Mouse (Mus musculus): ENCODE results near the gene Man1c1. TPM values are rescaled to one million over a fixed set of nuclear protein-coding genes. Genes with fewer than 3 reads are reported as not detected.

The Man1c1 gene
- polyA plus RNA-seq, 1 experiment from 2014 or later = 7.2 TPM

GRCm38 (mm10) chr4:134683892-134684291, 20.2 kb downstream of the Man1c1 start:
- Histone ChIP-seq H3K36me3 (replicated peaks; ENCODE audit: control insufficient read depth, insufficient read depth) (no peaks in the 10 kb centered on the region), H3K9ac (no peak overlapping the region), H3K27me3 (ENCODE audit: control insufficient read depth, insufficient read depth, low read length) (no peaks in the 10 kb centered on the region), H3K27ac (peak overlapping the region; percentile 69; the same call in 1 of the 2 replicates), H3K4me3 (replicated peaks; ENCODE audit: low read length) (no peak overlapping the region), H3K4me2 (replicated peaks) (no peak overlapping the region), H3K9me3 (ENCODE audit: control insufficient read depth, low read length) (no peaks in the 10 kb centered on the region), H3K4me1 (replicated peaks; ENCODE audit: control insufficient read depth, insufficient read depth, low read length) (peaks cover 9% of the 10 kb centered on the region)
- ATAC-seq (ENCODE audit: low FRiP score) (no peak), DNase-seq (ENCODE audit: low spot score) (no peak)
- 81% methylated on average over 8 of the region's 8 CpGs for WGBS

GRCm38 (mm10) chr4:134683008-134683407, 21.1 kb downstream of the Man1c1 start:
- H3K9me3 ChIP-seq (ENCODE audit: control insufficient read depth, low read length) = no peaks in the 10 kb centered on the region
- no peak overlapping the region; the same call in 1 of the 2 replicates for H3K4me2 ChIP-seq (replicated peaks)
- H3K36me3 ChIP-seq (replicated peaks; ENCODE audit: control insufficient read depth, insufficient read depth) = no peaks in the 10 kb centered on the region
- H3K4me3 ChIP-seq (replicated peaks; ENCODE audit: low read length) = no peak overlapping the region
- no peaks in the 10 kb centered on the region for H3K27me3 ChIP-seq (ENCODE audit: control insufficient read depth, insufficient read depth, low read length)
- 41% methylated on average over 13 of the region's 13 CpGs for WGBS
- H3K4me1 ChIP-seq (replicated peaks; ENCODE audit: control insufficient read depth, insufficient read depth, low read length) = peaks cover 16% of the 10 kb centered on the region
- DNase-seq (ENCODE audit: low spot score) = peak; percentile 44
- ATAC-seq (ENCODE audit: low FRiP score) = no peak
- no peak overlapping the region for H3K9ac ChIP-seq
- peak overlapping the region; percentile 69 for H3K27ac ChIP-seq

GRCm38 (mm10) chr4:134682423-134682822, 21.7 kb downstream of the Man1c1 start:
- Histone ChIP-seq H3K27ac (peak overlapping the region; percentile 69; the same call in 1 of the 2 replicates), H3K27me3 (ENCODE audit: control insufficient read depth, insufficient read depth, low read length) (no peaks in the 10 kb centered on the region), H3K36me3 (replicated peaks; ENCODE audit: control insufficient read depth, insufficient read depth) (no peaks in the 10 kb centered on the region), H3K4me1 (replicated peaks; ENCODE audit: control insufficient read depth, insufficient read depth, low read length) (peaks cover 22% of the 10 kb centered on the region), H3K4me3 (replicated peaks; ENCODE audit: low read length) (no peak overlapping the region), H3K9me3 (ENCODE audit: control insufficient read depth, low read length) (no peaks in the 10 kb centered on the region), H3K9ac (no peak overlapping the region), H3K4me2 (replicated peaks) (no peak overlapping the region)
- ATAC-seq (ENCODE audit: low FRiP score) (no peak), DNase-seq (ENCODE audit: low spot score) (no peak)
- 72% methylated on average over 8 of the region's 8 CpGs for WGBS

- 88% methylated on average over 7 of the region's 7 CpGs for WGBS
- Histone ChIP-seq H3K4me2 (replicated peaks) (no peak overlapping the region), H3K27me3 (ENCODE audit: control insufficient read depth, insufficient read depth, low read length) (no peaks in the 10 kb centered on the region), H3K27ac (no peak overlapping the region), H3K9me3 (ENCODE audit: control insufficient read depth, low read length) (no peaks in the 10 kb centered on the region), H3K36me3 (replicated peaks; ENCODE audit: control insufficient read depth, insufficient read depth) (no peaks in the 10 kb centered on the region), H3K4me1 (replicated peaks; ENCODE audit: control insufficient read depth, insufficient read depth, low read length) (peaks cover 27% of the 10 kb centered on the region), H3K4me3 (replicated peaks; ENCODE audit: low read length) (no peak overlapping the region), H3K9ac (no peak overlapping the region)
- ATAC-seq (ENCODE audit: low FRiP score) = no peak
- DNase-seq (ENCODE audit: low spot score) = no peak
Observed at GRCm38 (mm10) chr4:134681819-134682218, 22.3 kb downstream of the Man1c1 start.

- H3K9me3 ChIP-seq (ENCODE audit: control insufficient read depth, low read length) = no peaks in the 10 kb centered on the region
- no peak overlapping the region for H3K4me3 ChIP-seq (replicated peaks; ENCODE audit: low read length)
- no peaks in the 10 kb centered on the region for H3K36me3 ChIP-seq (replicated peaks; ENCODE audit: control insufficient read depth, insufficient read depth)
- no peak for ATAC-seq (ENCODE audit: low FRiP score)
- no peak overlapping the region for H3K4me2 ChIP-seq (replicated peaks)
- H3K4me1 ChIP-seq (replicated peaks; ENCODE audit: control insufficient read depth, insufficient read depth, low read length) = peaks cover 28% of the 10 kb centered on the region
- DNase-seq (ENCODE audit: low spot score) = no peak
- no peak overlapping the region for H3K9ac ChIP-seq
- H3K27me3 ChIP-seq (ENCODE audit: control insufficient read depth, insufficient read depth, low read length) = no peaks in the 10 kb centered on the region
- no peak overlapping the region; the same call in 1 of the 2 replicates for H3K27ac ChIP-seq
- 31% methylated on average over 17 of the region's 17 CpGs for WGBS
Observed at GRCm38 (mm10) chr4:134677556-134678508, 26.3 kb downstream of the Man1c1 start.

GRCm38 (mm10) chr4:134675800-134676199, 28.3 kb downstream of the Man1c1 start:
- no peak for DNase-seq (ENCODE audit: low spot score)
- Histone ChIP-seq H3K27ac (no peak overlapping the region), H3K4me3 (replicated peaks; ENCODE audit: low read length) (no peak overlapping the region), H3K9ac (peak overlapping the region; percentile 20; the same call in 1 of the 2 replicates), H3K9me3 (ENCODE audit: control insufficient read depth, low read length) (no peaks in the 10 kb centered on the region), H3K27me3 (ENCODE audit: control insufficient read depth, insufficient read depth, low read length) (no peaks in the 10 kb centered on the region), H3K4me1 (replicated peaks; ENCODE audit: control insufficient read depth, insufficient read depth, low read length) (peaks cover 35% of the 10 kb centered on the region), H3K4me2 (replicated peaks) (no peak overlapping the region), H3K36me3 (replicated peaks; ENCODE audit: control insufficient read depth, insufficient read depth) (no peaks in the 10 kb centered on the region)
- WGBS = 24% methylated on average over 8 of the region's 8 CpGs
- no peak for ATAC-seq (ENCODE audit: low FRiP score)

GRCm38 (mm10) chr4:134674970-134675369, 29.1 kb downstream of the Man1c1 start:
- no peak for DNase-seq (ENCODE audit: low spot score)
- no peak overlapping the region for H3K27ac ChIP-seq
- no peak overlapping the region for H3K9ac ChIP-seq
- no peaks in the 10 kb centered on the region for H3K9me3 ChIP-seq (ENCODE audit: control insufficient read depth, low read length)
- no peak overlapping the region for H3K4me2 ChIP-seq (replicated peaks)
- H3K4me3 ChIP-seq (replicated peaks; ENCODE audit: low read length) = no peak overlapping the region
- ATAC-seq (ENCODE audit: low FRiP score) = no peak
- peaks cover 44% of the 10 kb centered on the region for H3K4me1 ChIP-seq (replicated peaks; ENCODE audit: control insufficient read depth, insufficient read depth, low read length)
- no peaks in the 10 kb centered on the region for H3K27me3 ChIP-seq (ENCODE audit: control insufficient read depth, insufficient read depth, low read length)
- WGBS = 95% methylated on average over 3 of the region's 3 CpGs
- H3K36me3 ChIP-seq (replicated peaks; ENCODE audit: control insufficient read depth, insufficient read depth) = no peaks in the 10 kb centered on the region

GRCm38 (mm10) chr4:134673882-134674463, 30.1 kb downstream of the Man1c1 start:
- Histone ChIP-seq H3K27ac (no peak overlapping the region), H3K4me3 (replicated peaks; ENCODE audit: low read length) (no peak overlapping the region), H3K4me2 (replicated peaks) (no peak overlapping the region), H3K36me3 (replicated peaks; ENCODE audit: control insufficient read depth, insufficient read depth) (no peaks in the 10 kb centered on the region), H3K9me3 (ENCODE audit: control insufficient read depth, low read length) (no peaks in the 10 kb centered on the region), H3K9ac (no peak overlapping the region), H3K4me1 (replicated peaks; ENCODE audit: control insufficient read depth, insufficient read depth, low read length) (peaks cover 54% of the 10 kb centered on the region), H3K27me3 (ENCODE audit: control insufficient read depth, insufficient read depth, low read length) (no peaks in the 10 kb centered on the region)
- peak; percentile 70; the same call in 1 of the 2 replicates for ATAC-seq (ENCODE audit: low FRiP score)
- no peak for DNase-seq (ENCODE audit: low spot score)
- 68% methylated on average over 12 of the region's 12 CpGs for WGBS

- Histone ChIP-seq H3K9ac (no peak overlapping the region), H3K27ac (no peak overlapping the region), H3K4me2 (replicated peaks) (no peak overlapping the region), H3K27me3 (ENCODE audit: control insufficient read depth, insufficient read depth, low read length) (no peaks in the 10 kb centered on the region), H3K36me3 (replicated peaks; ENCODE audit: control insufficient read depth, insufficient read depth) (no peaks in the 10 kb centered on the region), H3K4me3 (replicated peaks; ENCODE audit: low read length) (no peak overlapping the region), H3K9me3 (ENCODE audit: control insufficient read depth, low read length) (no peaks in the 10 kb centered on the region), H3K4me1 (replicated peaks; ENCODE audit: control insufficient read depth, insufficient read depth, low read length) (peaks cover 48% of the 10 kb centered on the region)
- WGBS = 89% methylated on average over 8 of the region's 8 CpGs
- DNase-seq (ENCODE audit: low spot score) = no peak
- no peak for ATAC-seq (ENCODE audit: low FRiP score)
Observed at GRCm38 (mm10) chr4:134673151-134673550, 30.9 kb downstream of the Man1c1 start.
